Mouse (Mus musculus) kidney, adult 18-20 months (tissue): ENCODE measurements around the gene Gm49361.

ENCODE experiments used
- DNase-seq: peaks from one replicate; pipeline ENCODE4 v3.0.0; 2021

The Gm49361 gene

DNA sequence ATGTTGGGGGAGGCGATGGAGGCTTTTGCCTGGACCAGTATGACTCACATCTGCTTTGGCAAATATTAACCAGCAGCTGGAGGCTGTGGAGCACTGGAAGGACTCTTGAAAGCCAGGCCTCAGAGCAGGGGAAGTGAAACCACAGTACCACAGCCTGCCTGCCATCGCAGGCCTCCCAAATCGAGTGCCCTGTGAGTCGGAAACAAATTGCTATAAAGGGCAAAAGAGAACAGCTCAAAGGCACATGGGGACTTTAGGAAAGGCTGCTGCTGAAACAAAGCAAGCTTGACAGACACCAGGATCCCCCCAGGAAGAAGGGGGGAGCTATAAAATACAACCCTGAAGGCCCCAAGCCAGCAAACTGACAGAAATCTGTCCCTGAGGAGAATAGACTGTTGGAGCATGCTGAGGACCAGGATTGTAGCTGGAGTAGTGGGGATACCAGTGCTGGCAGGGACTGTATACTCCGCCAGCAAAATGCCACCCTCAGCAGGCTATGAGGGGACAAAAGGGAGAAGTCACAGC lies 15.9 kb downstream of the Gm49361 start:
- DNase-seq: peak; percentile 60

- DNase-seq: no peak
Measured at GRCm38 (mm10) chr14:57729364-57729763, 16.5 kb downstream of the Gm49361 start.

- no peak for DNase-seq
Measured at GRCm38 (mm10) chr14:57726172-57726571, 19.7 kb downstream of the Gm49361 start.

- DNase-seq: no peak
Measured at GRCm38 (mm10) chr14:57724473-57724872, 21.4 kb downstream of the Gm49361 start.

- DNase-seq: no peak
Measured at GRCm38 (mm10) chr14:57718245-57718644, 27.7 kb downstream of the Gm49361 start.

- no peak for DNase-seq
Measured at GRCm38 (mm10) chr14:57716601-57717245, 29.2 kb downstream of the Gm49361 start.

GRCm38 (mm10) chr14:57712884-57713283 lies 33.0 kb downstream of the Gm49361 start:
- no peak for DNase-seq

DNA sequence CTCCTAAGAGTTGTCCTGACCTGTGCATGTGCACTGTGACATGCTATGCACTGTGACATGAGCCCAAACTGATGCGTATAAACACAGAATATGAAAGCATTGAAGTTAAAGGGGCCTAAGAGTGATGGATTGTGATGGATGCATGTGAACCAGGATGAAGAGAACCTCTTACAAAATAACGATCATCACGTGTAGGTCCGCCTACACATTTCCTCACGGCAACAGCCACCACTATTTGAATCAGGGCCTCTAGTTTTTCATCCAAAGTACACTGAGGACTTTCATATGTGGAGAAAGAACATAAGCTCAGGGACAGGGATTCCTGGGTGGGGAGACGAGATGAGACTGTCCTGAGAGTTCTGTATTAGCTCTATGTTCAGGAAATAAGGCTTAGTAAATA lies 34.8 kb downstream of the Gm49361 start:
- no peak for DNase-seq

DNA sequence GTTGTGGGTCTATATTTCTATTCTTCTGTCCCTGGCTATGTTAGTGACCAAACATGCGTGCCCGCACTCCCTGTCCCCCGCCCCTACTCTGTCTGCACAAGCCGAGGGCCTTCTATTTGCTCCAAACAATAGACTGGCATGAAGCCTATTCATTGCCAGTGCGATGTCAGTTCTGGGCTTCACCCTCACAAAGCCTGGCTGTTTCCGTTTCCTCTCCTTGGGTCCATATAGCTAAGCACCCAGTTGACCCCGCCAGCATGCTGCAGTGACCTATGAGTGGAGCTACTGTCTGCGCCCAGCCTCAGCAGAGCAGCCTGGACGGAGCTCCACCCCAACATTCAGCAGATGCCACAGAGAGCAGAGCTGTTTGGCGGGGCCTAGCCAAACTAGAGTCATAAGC lies 36.7 kb downstream of the Gm49361 start:
- no peak for DNase-seq

- DNase-seq: no peak
Measured at GRCm38 (mm10) chr14:57708580-57708979, 37.3 kb downstream of the Gm49361 start.

GRCm38 (mm10) chr14:57707100-57707893 lies 38.6 kb downstream of the Gm49361 start:
- no peak for DNase-seq

- no peak for DNase-seq
Measured at GRCm38 (mm10) chr14:57706760-57707099, 39.2 kb downstream of the Gm49361 start.

GRCm38 (mm10) chr14:57705759-57706158 lies 40.1 kb downstream of the Gm49361 start:
- DNase-seq: no peak

GRCm38 (mm10) chr14:57705075-57705474 lies 40.8 kb downstream of the Gm49361 start:
- DNase-seq: no peak

GRCm38 (mm10) chr14:57701915-57702477 lies 43.9 kb downstream of the Gm49361 start:
- no peak for DNase-seq

GRCm38 (mm10) chr14:57699461-57699970 lies 46.4 kb downstream of the Gm49361 start:
- DNase-seq: no peak

- DNase-seq: no peak
Measured at GRCm38 (mm10) chr14:57699016-57699415, 46.9 kb downstream of the Gm49361 start.

DNA sequence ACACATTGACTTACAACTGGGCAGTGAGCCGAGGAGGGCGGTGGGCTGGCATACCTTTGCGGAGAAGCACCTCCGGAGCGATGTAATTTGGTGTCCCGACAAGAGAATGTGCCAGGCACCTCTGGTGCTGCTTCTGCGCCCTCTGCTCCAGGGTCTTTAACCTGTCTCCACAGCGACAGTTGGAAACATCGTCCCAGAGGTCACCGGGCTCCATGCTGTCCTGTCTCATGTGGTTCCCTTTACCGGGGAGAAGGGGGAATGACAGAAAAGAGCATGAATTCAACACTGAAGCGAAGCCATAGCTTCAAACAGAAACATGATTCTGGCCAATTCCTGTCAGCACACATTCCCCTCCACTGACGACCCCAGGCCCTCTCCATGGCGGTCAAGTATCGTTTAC lies 49.8 kb downstream of the Gm49361 start:
- DNase-seq: no peak

DNA sequence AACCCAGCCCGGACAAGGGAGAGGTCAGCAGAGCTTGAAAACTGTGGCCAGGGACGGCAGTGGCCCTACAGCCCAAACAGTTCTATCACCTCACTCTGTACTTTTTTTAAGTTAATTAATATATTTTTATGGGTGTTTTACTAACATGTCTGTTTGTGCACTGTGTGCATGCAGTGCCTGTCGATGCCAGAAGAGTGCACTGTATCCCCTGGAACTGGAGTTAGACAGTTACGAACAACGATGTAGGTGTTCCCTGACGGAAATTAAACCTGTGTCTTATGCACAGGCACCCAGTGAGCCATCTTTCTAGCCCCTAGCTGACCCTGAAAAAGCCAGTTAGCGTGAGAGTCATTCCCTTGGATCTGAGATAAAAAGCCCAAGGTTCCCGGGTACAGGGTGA lies 50.4 kb downstream of the Gm49361 start:
- DNase-seq: no peak

- no peak for DNase-seq
Measured at GRCm38 (mm10) chr14:57694246-57694645, 51.7 kb downstream of the Gm49361 start.

DNA sequence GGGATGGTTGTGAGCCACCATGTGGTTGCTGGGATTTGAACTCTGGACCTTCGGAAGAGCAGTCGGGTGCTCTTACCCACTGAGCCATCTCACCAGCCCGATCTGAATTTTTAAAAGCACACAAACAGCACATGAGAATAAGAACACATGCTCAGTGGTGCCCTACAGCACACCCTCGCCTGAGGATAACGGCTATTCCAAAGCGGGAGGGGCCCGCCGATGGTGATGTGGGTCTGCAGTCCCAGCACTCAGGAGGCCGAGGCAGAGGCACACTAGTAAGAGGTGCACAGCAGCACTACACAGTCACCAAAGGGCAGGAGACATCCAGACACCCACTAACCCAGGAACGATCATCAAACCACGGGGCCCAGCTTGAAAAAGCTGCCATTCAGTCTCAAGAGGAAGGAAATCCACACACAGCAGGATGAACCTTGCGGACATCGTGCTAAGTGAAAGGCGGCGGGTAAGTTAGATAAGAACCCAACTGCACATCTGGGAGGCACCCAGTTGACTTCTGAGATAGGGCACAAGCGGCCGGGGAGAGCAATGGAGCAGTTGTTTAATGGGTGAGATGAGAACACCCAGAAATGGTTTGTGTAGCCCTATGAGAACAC lies 53.3 kb downstream of the Gm49361 start:
- DNase-seq: no peak

- no peak for DNase-seq
Measured at GRCm38 (mm10) chr14:57691316-57691715, 54.6 kb downstream of the Gm49361 start.

GRCm38 (mm10) chr14:57690681-57691080 lies 55.2 kb downstream of the Gm49361 start:
- no peak for DNase-seq
